Mouse (Mus musculus): ENCODE results near the gene Disc1.

Disc1 gene

GRCm38 (mm10) chr8:125053505-125054435, at the start of gene Disc1:
Gene Disc1 (plus strand): TSS chr8:125054195.
- in situ Hi-C loops (cut with MboI, MseI) = loop anchor here in 1 of 2 experiments (5.0 kb wide), 1 partner anchor 814 kb away; no protein-coding TSS in a partner anchor

- in situ Hi-C loops (cut with MboI, MseI) = loop anchor here in 1 of 2 experiments (10.0 kb wide), 1 partner anchor 1952 kb away; no protein-coding TSS in a partner anchor
Measured at GRCm38 (mm10) chr8:125012695-125013627, 41.0 kb upstream of the Disc1 start, which contains the start of gene Tsnax. Gene Tsnax (plus strand): TSS chr8:125012997.

DNA sequence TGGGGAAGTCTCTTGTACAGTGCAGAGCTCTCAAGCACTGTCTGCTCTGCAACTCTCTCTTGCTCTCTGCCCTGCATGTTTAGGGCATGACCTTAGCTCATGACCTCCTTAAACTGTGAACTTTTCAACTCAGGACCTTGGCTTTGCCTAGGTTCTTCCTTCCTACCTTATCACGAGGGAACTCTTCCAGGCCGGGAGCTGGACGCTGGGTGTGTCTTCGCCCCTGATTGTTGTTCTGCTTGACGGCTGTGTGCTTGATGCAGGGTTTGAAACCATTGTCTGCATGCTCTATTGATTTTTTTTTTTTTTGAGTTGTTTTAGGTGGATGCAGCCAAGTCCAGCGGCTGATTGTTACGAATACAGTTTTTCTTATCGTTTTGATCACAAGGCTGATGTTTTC, 29.9 kb upstream of the Disc1 start:
- in situ Hi-C loops (cut with MboI, MseI) = no loop called here

DNA sequence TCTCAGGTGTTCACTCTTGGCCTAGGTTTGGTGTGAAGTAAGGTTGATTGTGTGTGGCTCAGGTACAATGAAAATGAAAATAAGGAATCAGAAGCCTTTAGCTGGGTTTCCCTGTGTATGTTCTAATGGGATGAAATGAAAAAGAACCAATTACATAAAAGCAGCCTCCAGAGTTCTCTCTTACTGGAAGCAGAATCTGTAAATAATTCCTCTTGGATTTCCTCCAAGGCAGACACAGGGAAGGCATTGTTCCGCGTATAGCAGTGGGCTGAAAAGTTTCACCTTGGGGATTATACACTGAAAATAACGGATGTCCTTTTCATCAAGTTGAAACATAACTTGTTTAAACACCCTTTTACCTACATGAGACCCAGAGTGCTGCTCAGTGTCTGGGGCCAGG, 26.8 kb upstream of the Disc1 start:
- in situ Hi-C loops (cut with MboI, MseI) = no loop called here

DNA sequence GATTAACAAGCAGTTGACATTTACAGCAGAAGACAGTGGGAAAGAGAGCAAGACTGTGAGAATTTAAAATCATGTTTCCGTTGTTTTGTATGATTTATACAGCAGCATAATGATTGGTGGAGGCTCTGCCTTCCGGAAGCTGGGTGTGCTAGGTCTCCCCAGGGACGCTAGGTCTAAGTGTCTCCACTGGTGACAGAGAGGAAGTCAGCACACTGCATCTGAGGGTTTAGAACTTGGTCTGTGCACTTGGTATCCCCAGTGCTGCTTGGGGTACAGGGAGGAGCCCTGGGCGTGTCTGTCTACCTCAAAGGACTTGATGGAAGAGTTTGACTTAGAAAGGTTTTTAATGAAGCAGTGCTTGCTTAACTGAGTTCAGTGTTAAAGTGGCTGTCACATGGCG, 25.2 kb upstream of the Disc1 start:
- in situ Hi-C loops (cut with MboI, MseI) = no loop called here

DNA sequence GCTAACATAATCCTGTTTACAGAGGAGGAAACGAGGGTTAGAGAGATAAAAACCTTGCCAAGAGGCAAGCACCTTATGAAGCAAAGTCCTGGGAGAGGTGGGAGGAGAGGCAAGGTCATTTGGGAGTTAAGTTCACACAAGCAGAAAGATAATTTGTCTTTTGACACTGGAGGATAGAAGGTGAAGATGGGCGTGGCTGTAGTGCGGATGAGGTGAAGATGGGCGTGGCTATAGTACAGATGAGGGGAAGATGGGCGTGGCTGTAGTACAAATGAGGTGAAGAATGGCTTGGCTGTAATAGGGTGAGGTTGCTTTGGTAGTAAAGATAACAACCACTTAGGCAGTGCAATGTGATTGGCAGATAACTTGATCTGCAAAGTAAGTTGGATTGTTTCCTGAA, 22.7 kb upstream of the Disc1 start:
- in situ Hi-C loops (cut with MboI, MseI) = no loop called here

DNA sequence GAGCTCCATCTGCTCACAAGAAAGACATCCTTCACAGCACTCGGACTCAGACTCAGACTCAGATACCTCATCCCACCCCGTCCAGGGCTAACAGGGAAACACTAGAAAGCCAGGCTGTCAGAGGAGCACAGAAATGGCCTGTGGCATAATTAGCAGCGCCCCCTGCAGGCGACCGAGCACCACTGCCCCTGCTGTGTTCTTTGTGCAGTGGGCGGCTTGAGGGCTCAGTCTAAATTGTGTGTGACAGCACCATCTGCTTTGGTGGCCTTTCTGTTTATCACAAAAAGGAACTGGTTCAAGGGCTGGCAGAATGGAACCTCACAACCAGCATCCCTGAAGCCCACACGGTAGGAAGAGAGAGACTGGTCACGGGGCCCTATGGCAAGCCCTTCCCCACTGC, 19.3 kb upstream of the Disc1 start:
- in situ Hi-C loops (cut with MboI, MseI) = no loop called here

GRCm38 (mm10) chr8:125037081-125037480, 16.9 kb upstream of the Disc1 start:
- in situ Hi-C loops (cut with MboI, MseI) = no loop called here

DNA sequence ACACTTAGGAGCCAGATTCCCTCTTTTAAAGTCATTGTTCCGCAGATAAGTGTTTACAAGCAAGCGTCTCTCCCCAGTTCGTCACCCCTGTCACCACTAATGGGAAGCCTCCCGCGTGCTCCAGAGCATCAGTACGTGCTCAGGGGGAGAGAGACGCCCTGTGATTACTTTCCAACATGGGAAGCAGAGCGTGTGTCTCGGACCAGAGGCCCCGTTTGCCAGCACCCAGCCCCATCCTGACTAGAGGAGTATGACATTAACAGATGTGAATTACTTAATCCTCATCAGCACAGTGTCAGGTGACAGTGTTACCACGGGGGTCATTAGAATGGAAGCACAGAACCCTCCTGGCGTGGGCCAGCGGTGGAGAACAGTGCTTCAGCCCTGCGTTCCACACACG, 15.3 kb upstream of the Disc1 start:
- in situ Hi-C loops (cut with MboI, MseI) = no loop called here

DNA sequence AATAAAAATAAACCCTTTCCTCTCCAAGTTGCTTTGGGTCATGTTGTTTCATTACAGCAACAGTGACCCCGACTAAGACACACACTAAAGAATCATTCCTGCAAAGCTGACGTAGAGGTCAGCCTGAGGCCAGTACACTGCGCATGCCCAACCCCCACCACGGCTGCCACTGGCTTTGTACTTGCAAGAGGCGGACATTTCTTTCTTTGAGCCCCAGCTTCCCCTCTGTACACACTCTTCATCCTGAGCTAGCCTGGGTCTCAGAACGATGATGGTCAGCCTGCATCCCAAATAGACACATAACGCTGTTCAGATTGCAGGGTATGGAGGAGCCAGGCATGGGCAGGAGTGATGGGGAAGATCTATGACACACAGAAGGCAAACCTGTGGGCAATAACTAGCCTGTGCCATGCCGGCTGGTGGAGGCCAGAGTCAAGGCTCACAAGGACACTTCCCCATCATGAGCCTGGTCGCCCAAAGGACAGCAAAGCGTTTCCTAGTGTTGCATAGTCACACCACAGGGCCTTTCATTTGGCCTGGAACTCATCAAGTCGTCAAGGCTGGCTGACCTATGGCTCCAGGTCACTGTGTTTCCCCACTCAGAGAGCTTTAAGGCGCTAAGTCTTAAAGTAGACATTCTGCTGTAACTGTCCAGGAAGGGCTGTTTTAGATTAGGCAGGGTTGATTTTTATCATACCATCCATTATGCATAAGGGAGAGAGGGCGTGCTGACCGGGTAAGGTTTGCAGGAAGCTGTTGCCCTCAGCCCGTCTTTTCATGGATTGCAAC, 13.2 kb upstream of the Disc1 start:
- in situ Hi-C loops (cut with MboI, MseI) = no loop called here

DNA sequence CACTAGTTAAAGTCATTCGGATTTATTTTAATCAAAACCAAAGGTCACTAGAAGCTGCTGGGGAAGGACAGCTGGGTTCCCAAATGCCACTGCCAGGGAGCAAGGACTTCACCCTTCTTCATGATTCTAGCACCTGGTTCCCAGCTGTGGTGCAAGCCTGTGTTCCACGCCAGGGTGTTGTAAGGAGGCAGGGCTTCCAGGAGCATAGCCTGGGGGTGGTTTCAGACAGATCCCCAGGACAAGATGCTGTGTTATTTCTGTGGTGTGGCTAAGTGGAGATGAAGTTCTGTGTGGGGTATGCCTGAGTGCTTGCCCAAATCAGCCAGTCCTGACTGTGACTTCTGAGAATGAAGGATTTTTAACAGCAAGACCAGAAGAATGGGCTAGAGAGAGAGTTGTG, 12.5 kb upstream of the Disc1 start:
- in situ Hi-C loops (cut with MboI, MseI) = no loop called here

- in situ Hi-C loops (cut with MboI, MseI) = no loop called here
Measured at GRCm38 (mm10) chr8:125043394-125043793, 10.6 kb upstream of the Disc1 start.

DNA sequence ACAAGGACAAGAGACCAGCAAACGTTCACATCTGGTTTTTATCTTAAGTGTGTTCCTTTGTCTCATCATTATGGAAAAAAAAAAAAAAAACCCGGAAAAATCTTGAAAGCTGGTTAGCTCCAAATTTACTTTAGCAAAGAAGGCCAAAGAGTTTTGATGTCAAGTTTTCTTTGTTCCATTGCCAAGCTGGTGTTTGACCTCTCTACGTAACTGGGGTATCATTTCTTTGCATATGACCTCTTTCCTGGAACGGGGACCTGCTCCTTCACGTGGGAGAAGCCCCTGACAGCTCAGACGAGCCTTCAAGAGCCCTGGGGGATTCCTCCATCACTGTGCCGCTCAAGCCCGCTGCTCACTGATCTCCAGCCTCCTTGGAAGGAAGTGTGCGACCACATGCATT, 10.1 kb upstream of the Disc1 start:
- in situ Hi-C loops (cut with MboI, MseI) = no loop called here

DNA sequence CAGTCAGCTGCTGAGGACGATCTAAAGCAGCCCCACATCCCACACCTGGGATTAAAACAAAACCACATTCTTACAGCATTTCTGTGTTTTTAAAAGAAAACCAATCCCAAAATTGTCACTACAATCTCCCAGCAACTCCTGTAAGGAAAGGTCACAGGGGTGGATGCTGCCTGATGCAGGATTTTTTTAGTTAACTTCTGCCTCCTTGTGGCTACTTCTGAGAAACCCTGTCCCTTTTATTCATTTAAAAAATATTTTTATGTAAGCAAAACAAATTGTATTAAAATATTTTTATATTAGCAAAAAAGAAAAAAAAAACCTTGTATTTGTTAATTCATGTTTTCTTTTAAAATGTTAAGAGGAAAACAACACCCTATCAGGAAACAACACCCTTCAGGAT, 8.2 kb upstream of the Disc1 start:
- in situ Hi-C loops (cut with MboI, MseI) = no loop called here

DNA sequence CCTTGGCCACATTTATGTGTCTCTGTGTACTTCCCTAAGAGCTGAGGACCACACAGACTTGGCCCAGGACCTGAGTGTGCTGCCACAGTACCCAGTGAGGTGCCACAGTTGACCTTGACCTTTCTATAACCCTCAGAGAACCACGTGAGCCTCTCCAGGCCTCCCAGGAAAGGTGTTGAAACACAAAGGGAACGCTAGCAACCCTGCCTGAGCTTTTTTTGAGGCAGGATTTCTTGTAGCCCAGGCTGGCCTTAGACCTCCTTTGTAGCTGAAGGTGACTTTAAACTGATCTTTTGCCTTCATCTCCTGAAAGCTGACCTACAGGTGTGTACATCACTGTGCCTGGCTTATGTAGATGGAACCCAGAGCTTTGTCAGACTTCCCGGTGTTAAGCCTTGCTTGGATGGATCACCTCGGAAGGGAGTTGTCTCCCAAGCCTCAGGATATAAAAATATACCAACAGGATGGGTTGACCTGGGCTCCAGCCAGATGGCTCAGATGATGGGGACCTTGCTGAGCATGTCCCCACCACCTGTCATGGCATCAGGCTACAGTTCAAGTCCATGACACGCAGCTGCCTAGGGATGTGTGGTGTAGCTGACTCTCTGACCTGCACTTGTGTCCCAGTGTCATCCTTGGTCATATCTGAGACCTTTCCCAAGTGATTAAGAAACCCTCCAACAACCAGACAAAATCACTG, 4.8 kb upstream of the Disc1 start:
- in situ Hi-C loops (cut with MboI, MseI) = no loop called here

DNA sequence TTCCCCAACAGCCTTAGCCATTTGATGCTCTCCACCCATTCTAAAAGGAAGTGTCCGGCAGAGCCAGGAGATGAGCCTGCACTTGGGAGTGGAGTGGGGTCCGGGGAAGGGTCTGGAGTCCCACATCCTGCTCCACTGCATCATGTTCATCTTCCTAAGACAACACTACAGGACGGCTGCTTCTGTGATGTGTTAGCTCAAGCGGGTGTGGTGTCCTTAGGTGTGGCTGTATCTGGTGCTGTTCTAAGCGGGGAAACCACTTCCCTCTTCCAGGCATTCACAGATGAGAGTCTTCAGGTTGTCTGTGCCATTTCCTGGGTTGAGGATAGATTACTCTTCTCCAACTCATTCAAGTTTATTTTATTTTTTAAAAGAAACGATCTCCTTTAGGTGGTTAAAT, 4.2 kb upstream of the Disc1 start:
- in situ Hi-C loops (cut with MboI, MseI) = loop anchor here in 1 of 2 experiments (5.0 kb wide), 1 partner anchor 817 kb away; no protein-coding TSS in a partner anchor

DNA sequence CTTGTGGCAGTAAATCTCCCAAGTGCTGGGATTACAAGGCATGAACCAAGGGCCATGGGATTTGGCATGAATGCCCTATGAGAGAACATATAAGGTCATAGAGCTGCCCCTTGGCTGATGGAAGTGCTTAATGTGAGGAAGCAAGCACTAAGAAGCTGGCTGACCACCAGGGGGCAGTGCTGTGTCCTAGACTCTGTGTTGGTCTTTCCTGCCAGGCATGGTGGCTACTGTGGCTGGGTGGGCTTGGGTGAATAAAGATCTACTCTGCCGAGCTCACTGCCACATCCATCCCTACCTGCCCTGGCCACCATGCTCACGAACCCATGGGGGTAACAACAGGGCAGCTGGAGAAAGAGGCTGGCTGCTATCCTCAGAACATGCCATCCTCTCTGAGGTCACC, 2.0 kb upstream of the Disc1 start:
- in situ Hi-C loops (cut with MboI, MseI) = loop anchor here in 1 of 2 experiments (5.0 kb wide), 1 partner anchor 815 kb away; no protein-coding TSS in a partner anchor

DNA sequence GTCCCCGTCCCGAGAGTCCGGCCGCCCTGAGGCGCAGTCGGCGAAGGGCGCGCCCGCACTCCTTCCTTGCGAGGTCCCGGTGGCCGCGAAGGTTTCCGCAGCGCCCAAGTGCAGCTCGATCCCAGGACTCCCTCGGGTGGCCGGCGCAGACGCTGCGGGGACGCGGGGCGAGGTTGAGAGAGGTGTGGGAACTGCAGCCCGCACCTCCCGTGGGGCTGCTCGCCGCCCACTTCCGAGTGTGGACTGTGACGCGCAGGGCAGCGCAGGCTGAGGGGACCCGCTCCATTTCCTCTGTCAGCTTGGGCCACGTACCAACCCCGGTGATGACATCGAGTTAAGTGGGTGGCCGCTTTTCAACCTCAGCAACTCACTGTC, 428 bp downstream of the Disc1 start:
- in situ Hi-C loops (cut with MboI, MseI) = loop anchor here in 1 of 2 experiments (5.0 kb wide), 1 partner anchor 813 kb away; no protein-coding TSS in a partner anchor

DNA sequence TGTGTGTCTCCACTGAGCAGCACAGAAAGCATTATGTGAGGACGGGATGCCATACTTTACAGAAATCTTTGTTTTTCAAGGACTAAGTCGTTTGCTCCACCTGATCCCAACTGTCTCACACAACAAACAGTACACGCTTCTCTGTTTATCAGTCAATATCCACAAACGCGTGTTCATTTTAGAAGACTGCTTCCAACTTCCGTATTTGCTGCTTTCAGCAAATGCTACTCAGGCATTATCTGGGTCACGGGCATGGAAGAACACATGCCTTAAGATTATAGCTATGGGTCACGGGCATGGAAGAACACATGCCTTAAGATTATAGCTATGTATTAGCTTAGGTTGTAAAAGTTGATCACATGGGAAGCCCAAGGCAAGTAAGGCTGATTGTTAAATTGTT, 6.9 kb downstream of the Disc1 start:
- in situ Hi-C loops (cut with MboI, MseI) = no loop called here

DNA sequence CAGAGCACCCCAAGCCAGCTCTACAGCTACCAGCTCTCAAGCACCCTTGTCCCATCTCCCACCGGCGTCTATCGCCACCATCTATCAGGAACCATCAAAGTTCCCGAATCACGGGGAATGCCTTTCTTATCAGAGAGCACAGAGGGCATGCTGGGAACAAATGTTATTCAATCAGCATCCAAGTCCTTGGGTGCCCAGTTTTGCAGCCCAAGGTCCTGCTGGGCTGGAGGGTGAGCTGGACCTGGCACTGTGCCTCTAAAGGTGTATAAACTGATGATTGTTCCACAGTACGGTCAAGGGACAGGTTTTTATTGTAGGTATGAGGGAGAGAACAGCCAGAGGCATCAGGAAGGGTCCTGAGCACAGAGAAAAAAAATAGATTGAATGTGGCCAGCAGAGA, 11.6 kb downstream of the Disc1 start:
- in situ Hi-C loops (cut with MboI, MseI) = loop anchor here (5.0 kb wide), 1 partner anchor 102 kb away; no protein-coding TSS in a partner anchor
